Mouse (Mus musculus) spleen, postnatal 4 days (tissue): Measurements from ENCODE around the gene Mtrf1.
"Not testable (repeated sequence)": the region's sequence is repeated elsewhere in the genome, so short reads cannot be mapped to it uniquely, and the experiment has no call there.

Experiments used
- DNase-seq, 2 experiments: peaks; one replicate each; pipeline ENCODE4 v3.0.0; 2022; ENCODE audit warnings: low spot score in 2 of 2

The Mtrf1 gene

GRCm38 (mm10) chr14:79445055-79445620 lies 47.6 kb downstream of the Mtrf1 start:
- DNase-seq, result no peak

GRCm38 (mm10) chr14:79451681-79452590 lies 54.4 kb downstream of the Mtrf1 start, which contains the start of gene Kbtbd6:
TSS of gene Kbtbd6 (plus strand) at chr14:79451835.
- DNase-seq, result peak; percentile 84 to 88

- not testable (repeated sequence) for DNase-seq
These were observed 55.0 kb downstream of the Mtrf1 start for GRCm38 (mm10) chr14:79452591-79452934.

GRCm38 (mm10) chr14:79460401-79460800 lies 62.8 kb downstream of the Mtrf1 start:
- DNase-seq, result no peak

- no peak for DNase-seq
These were observed 63.4 kb downstream of the Mtrf1 start for GRCm38 (mm10) chr14:79460988-79461387.

GRCm38 (mm10) chr14:79465623-79466022 lies 68.1 kb downstream of the Mtrf1 start:
- no peak for DNase-seq

GRCm38 (mm10) chr14:79467621-79468020 lies 70.0 kb downstream of the Mtrf1 start:
- peak in 1 of 2 experiments; percentile 72 for DNase-seq
